In the genomic region with DNA sequence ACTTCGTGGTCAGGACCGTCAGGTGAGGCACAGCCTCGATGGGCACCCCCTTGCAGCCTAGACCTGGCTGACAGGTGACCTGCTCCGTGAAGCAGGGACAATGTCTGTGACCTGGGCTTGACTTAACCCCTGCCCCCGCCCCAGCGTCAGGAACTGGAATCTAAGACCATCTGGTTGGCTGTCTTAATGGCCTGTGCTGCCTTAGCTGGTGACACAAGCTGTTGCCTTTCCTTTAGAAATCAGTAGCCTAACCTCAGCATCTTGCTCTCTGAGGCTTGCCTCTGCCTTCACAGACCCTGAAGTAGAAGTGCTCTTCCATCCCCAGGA, we compare ENCODE assay signal across 8 mouse cellular contexts. TPM values are rescaled to one million over a fixed set of nuclear protein-coding genes. Genes with fewer than 3 reads are reported as not detected.
A peak's percentile ranks its signal among the peaks of the same experiment; 100 is the strongest.
DNase-seq lines count a peak whose midpoint lies in the region; ATAC-seq lines count a peak whose summit lies in the region.

No protein-coding gene starts in this region.

- no peaks in the 10 kb centered on the region for H3K36me3 ChIP-seq in intestine, embryonic 15.5 days
- H3K36me3 ChIP-seq in neural tube, embryonic 12.5 days: no peaks in the 10 kb centered on the region

- H3K9me3 ChIP-seq in intestine, embryonic 15.5 days: no peaks in the 10 kb centered on the region
- H3K9me3 ChIP-seq in neural tube, embryonic 12.5 days: no peaks in the 10 kb centered on the region

- peak overlapping the region; percentile 92 for H3K4me2 ChIP-seq in intestine, embryonic 15.5 days (replicated peaks)
- H3K4me2 ChIP-seq in neural tube, embryonic 12.5 days (replicated peaks): peak overlapping the region; percentile 93

- 0% methylated on average over 6 of the region's 6 CpGs for WGBS in intestine, embryonic 15.5 days
- WGBS in neural tube, embryonic 12.5 days: 3% methylated on average over 6 of the region's 6 CpGs

- peak overlapping the region; percentile 77 for H3K9ac ChIP-seq in intestine, embryonic 15.5 days
- peak overlapping the region; percentile 85 for H3K9ac ChIP-seq in neural tube, embryonic 12.5 days

- H3K4me1 ChIP-seq in intestine, embryonic 15.5 days (replicated peaks): 0 out of 2 replicates have a peak, but pooled peaks cover 6% of the 10 kb centered on the region
- H3K4me1 ChIP-seq in neural tube, embryonic 12.5 days: peaks cover 14% of the 10 kb centered on the region

- H3K4me3 ChIP-seq in intestine, embryonic 15.5 days (replicated peaks): peak overlapping the region; percentile 90
- H3K4me3 ChIP-seq in neural tube, embryonic 12.5 days: peak overlapping the region; percentile 86

- peak overlapping the region; percentile 69 for H3K27ac ChIP-seq in intestine, embryonic 15.5 days
- 0 out of 2 replicates have a peak overlapping the region, but pooled peaks have one; percentile 59 for H3K27ac ChIP-seq in neural tube, embryonic 12.5 days

- no peaks in the 10 kb centered on the region for H3K27me3 ChIP-seq in intestine, embryonic 15.5 days (replicated peaks)
- no peaks in the 10 kb centered on the region for H3K27me3 ChIP-seq in neural tube, embryonic 12.5 days (replicated peaks)

- ATAC-seq in intestine, embryonic 15.5 days: no peak
- no peak; the same call in 1 of the 2 replicates for ATAC-seq in neural tube, embryonic 12.5 days (ENCODE audit: low FRiP score, low read depth)

- DNase-seq in layer of hippocampus, adult 9-11 months: peak; percentile 36
- no peak for DNase-seq in layer of hippocampus, adult 11-12 months (ENCODE audit: low spot score)
- peak; percentile 22 for DNase-seq in MEL-GATA-1-ER (ENCODE audit: extremely low read depth, low read depth)
- peak; percentile 30 for DNase-seq in embryo, embryonic 11 days
- no peak for DNase-seq in adrenal gland, adult 8-10 months
- DNase-seq in lung, postnatal 14 days: no peak

RNA-seq across cellular contexts. Expression of gene Fam174a, which starts 0.8 kb away (rescaled TPM):
- polyA plus RNA-seq in intestine, embryonic 15.5 days (2015; fragmentation: Nextera tagmentation; extraction: Ambion mirVana): 19.0 and 22.0 TPM in 2 replicates
- 24.6 and 25.4 TPM in 2 replicates for polyA plus RNA-seq in neural tube, embryonic 12.5 days (2016; fragmentation: Nextera tagmentation; extraction: Ambion mirVana)
- 10 to 100 TPM; 23.4 to 30.6 (median 28.5) TPM for total RNA-seq in adrenal gland, adult 8-10 months (2022)

Comparison
In these comparisons a context has a peak if more than half of its experiments do, and no peak if none do; other contexts are left out.
1. DNase-seq: peak in layer of hippocampus, adult 9-11 months (single experiment), MEL-GATA-1-ER (single experiment) and embryo, embryonic 11 days (single experiment); none in layer of hippocampus, adult 11-12 months (single experiment), adrenal gland, adult 8-10 months (single experiment) and lung, postnatal 14 days (single experiment).